Mouse (Mus musculus) heart, adult 2 months (tissue): ENCODE measurements around the gene Mecr.

ENCODE experiments used
- CTCF ChIP-seq: fragments of 200-600 bp; IDR thresholded peaks from 2 replicates; pipeline ENCODE4 v1.8.1; 2022; ENCODE audit warnings: antibody characterized with exemption, mild to moderate bottlenecking, moderate library complexity
- EP300 ChIP-seq: fragments of 200-500 bp; IDR thresholded peaks from 2 replicates; pipeline ENCODE4 v1.6.1; 2011; ENCODE audit warnings: low read depth, low read length, control low read depth; ENCODE audit not compliant: insufficient read depth
- POLR2A ChIP-seq: fragments of 200-500 bp; IDR thresholded peaks from 2 replicates; pipeline ENCODE4 v1.6.1; 2011; ENCODE audit warnings: mild to moderate bottlenecking, low read depth, low read length, control low read depth; ENCODE audit not compliant: insufficient read depth

DNA sequence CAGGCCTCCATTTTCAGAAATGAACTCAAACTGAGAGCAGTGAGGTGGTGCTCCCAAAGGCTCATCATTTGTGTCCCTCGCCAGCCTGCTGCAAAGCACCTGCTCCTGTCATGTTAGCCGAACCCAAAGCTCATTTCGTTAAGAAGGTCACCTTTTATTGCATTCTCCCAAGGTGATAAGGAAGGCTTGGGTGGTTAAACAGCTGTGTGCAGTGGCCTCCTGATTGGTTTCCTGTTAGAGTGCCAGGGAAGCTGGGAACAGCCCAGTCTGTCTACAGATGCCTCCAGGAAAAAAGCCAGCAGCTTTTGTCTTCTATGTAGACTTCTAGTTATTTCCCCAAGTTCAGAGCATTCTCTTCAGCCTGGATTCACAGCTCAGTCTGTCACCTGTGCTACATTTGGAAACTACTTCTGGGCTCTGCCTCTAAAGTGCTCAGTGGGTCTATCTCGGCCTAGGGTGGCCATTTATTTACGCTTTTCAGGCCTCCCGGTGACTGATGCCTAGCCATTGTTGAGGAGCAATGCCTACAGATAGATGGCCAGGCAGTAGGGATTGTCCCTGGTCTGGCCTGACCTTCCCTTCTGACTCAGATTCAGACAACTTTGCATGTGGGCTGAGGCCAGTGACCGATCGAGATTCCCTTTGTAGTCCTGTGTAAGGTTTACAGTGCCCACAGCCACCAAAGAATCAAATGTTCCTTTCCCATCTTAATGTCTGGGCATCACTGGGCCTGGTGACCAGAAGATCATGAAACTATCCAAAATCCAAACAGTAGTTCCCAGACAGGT, 2.9 kb downstream of the Mecr start:
- TF ChIP-seq CTCF (no peak), EP300 (no peak), POLR2A (no peak)
